Mouse (Mus musculus): Measurements from ENCODE around the gene Cstf2t. TPM values are rescaled to one million over a fixed set of nuclear protein-coding genes. Genes with fewer than 3 reads are reported as not detected.

Cstf2t gene
- total RNA-seq (2012; rRNA removed) = 23.7 and 27.7 TPM in 2 replicates

- peak within 1 kb of the TSS; percentile 94 to 96 for H3K4me3 ChIP-seq (ENCODE audit: insufficient read depth in 1 of 2, low read depth in 1 of 2, low read length in 2 of 2, poor library complexity in 1 of 2, severe bottlenecking in 1 of 2)
- in situ Hi-C loops (cut with MboI; ENCODE audit: low sequenced_read_pairs in 2 of 2, unreplicated experiment in 2 of 2) = no loop called here
- peaks cover 12% of the 10 kb centered on the region for H3K36me3 ChIP-seq (ENCODE audit: control insufficient read depth, insufficient read depth, low read length, poor library complexity, severe bottlenecking)
- peak; percentile 98 for DNase-seq (ENCODE audit: low read depth, low spot score)
- peak within 1 kb of the TSS; percentile 95 for H3K9ac ChIP-seq (ENCODE audit: insufficient read depth, low read depth, low read length, poor library complexity, severe bottlenecking)
- no peaks in the 10 kb centered on the region for H3K9me3 ChIP-seq (ENCODE audit: control insufficient read depth, insufficient read depth, low read depth, low read length)
- peaks cover 0 to 10% of the 10 kb centered on the region in 2 experiments; a peak in 1 of 4 replicates for H3K4me1 ChIP-seq (ENCODE audit: control insufficient read depth in 2 of 2, insufficient read depth in 2 of 2, low read length in 2 of 2, poor library complexity in 1 of 2)
- H3K27ac ChIP-seq (ENCODE audit: insufficient read depth, low read depth, low read length, poor library complexity, severe bottlenecking) = peak within 1 kb of the TSS; percentile 70
- TF ChIP-seq MAFK (IDR thresholded peaks at IDR 0.05; ENCODE audit: insufficient read depth, low read depth, low read length) = no peak
- TF ChIP-seq ZC3H11A (IDR thresholded peaks at IDR 0.05; ENCODE audit: borderline replicate concordance, low read depth, low read length) = no peak
- TF ChIP-seq HCFC1 (IDR thresholded peaks at IDR 0.05; ENCODE audit: borderline replicate concordance, insufficient read depth, low read length) = peak; percentile 92
- TF ChIP-seq ZNF384 (IDR thresholded peaks at IDR 0.05; ENCODE audit: low read depth, low read length) = no peak
- peak; percentile 74; the same call in 1 of the 2 replicates for TF ChIP-seq CHD2 (IDR thresholded peaks at IDR 0.05; ENCODE audit: low read depth, low read length)
Measured at GRCm38 (mm10) chr19:31082662-31083429, at the start of gene Cstf2t. Cstf2t (plus strand) TSS chr19:31082837.

GRCm38 (mm10) chr19:31038951-31039350 lies 43.7 kb upstream of the Cstf2t start:
- in situ Hi-C loops (cut with MboI; ENCODE audit: low sequenced_read_pairs in 2 of 2, unreplicated experiment in 2 of 2) = no loop called here
- H3K27ac ChIP-seq (ENCODE audit: insufficient read depth, low read depth, low read length, poor library complexity, severe bottlenecking) = no peak overlapping the region
- no peak overlapping the region for H3K4me3 ChIP-seq (ENCODE audit: insufficient read depth in 1 of 2, low read depth in 1 of 2, low read length in 2 of 2, poor library complexity in 1 of 2, severe bottlenecking in 1 of 2)
- DNase-seq (ENCODE audit: low read depth, low spot score) = no peak
- TF ChIP-seq ZC3H11A (IDR thresholded peaks at IDR 0.05; ENCODE audit: borderline replicate concordance, low read depth, low read length) (no peak), ZNF384 (IDR thresholded peaks at IDR 0.05; ENCODE audit: low read depth, low read length) (no peak), MAFK (IDR thresholded peaks at IDR 0.05; ENCODE audit: insufficient read depth, low read depth, low read length) (no peak), HCFC1 (IDR thresholded peaks at IDR 0.05; ENCODE audit: borderline replicate concordance, insufficient read depth, low read length) (no peak), CHD2 (IDR thresholded peaks at IDR 0.05; ENCODE audit: low read depth, low read length) (no peak)
- no peaks in the 10 kb centered on the region for H3K9me3 ChIP-seq (ENCODE audit: control insufficient read depth, insufficient read depth, low read depth, low read length)
- no peak overlapping the region for H3K9ac ChIP-seq (ENCODE audit: insufficient read depth, low read depth, low read length, poor library complexity, severe bottlenecking)
- no peaks in the 10 kb centered on the region for H3K36me3 ChIP-seq (ENCODE audit: control insufficient read depth, insufficient read depth, low read length, poor library complexity, severe bottlenecking)
- H3K4me1 ChIP-seq (ENCODE audit: control insufficient read depth in 2 of 2, insufficient read depth in 2 of 2, low read length in 2 of 2, poor library complexity in 1 of 2) = no peaks in the 10 kb centered on the region

DNA sequence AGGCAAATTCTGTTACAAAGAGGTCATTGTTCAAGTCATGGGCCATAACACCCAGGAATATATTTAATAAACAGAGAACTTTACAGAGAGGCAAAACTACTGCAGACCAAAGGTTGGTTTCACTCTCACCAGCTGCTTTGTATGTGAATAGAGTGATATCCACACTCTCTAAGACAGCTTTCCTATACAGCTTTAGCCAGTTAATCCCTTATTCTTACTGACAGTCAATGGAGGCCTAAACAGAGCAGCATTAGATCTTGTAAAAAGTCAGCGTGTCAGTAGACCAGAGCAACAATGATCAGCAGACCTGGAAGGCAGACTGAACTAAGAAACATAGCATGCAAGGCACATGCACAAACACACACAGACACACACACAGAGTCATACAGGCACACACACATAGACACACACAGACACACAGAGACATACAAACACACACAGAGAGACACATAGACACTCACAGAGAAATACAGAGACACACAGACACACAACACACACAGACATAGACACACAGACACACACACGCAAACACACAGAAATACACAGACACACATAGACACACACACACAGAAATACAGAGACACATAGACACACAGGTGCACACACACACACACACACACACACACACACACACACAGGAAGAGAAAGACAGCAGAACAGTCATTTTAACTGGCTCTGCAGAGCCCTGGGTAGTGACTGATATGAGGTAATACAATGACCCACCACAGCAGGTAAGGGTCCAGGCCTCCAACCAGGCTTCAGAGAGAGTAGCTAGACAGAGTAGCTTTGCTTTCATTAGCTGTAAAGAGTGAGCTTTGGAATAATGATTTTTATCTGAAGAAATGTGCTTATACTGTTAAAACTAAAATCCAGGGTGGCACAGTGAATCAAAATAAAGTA lies 41.4 kb upstream of the Cstf2t start:
- Histone ChIP-seq H3K4me3 (ENCODE audit: insufficient read depth in 1 of 2, low read depth in 1 of 2, low read length in 2 of 2, poor library complexity in 1 of 2, severe bottlenecking in 1 of 2) (no peak overlapping the region), H3K36me3 (ENCODE audit: control insufficient read depth, insufficient read depth, low read length, poor library complexity, severe bottlenecking) (no peaks in the 10 kb centered on the region), H3K9me3 (ENCODE audit: control insufficient read depth, insufficient read depth, low read depth, low read length) (no peaks in the 10 kb centered on the region), H3K9ac (ENCODE audit: insufficient read depth, low read depth, low read length, poor library complexity, severe bottlenecking) (no peak overlapping the region), H3K4me1 (ENCODE audit: control insufficient read depth in 2 of 2, insufficient read depth in 2 of 2, low read length in 2 of 2, poor library complexity in 1 of 2) (no peaks in the 10 kb centered on the region), H3K27ac (ENCODE audit: insufficient read depth, low read depth, low read length, poor library complexity, severe bottlenecking) (no peak overlapping the region)
- in situ Hi-C loops (cut with MboI; ENCODE audit: low sequenced_read_pairs in 2 of 2, unreplicated experiment in 2 of 2) = no loop called here
- TF ChIP-seq HCFC1 (IDR thresholded peaks at IDR 0.05; ENCODE audit: borderline replicate concordance, insufficient read depth, low read length) (no peak), CHD2 (IDR thresholded peaks at IDR 0.05; ENCODE audit: low read depth, low read length) (no peak), ZC3H11A (IDR thresholded peaks at IDR 0.05; ENCODE audit: borderline replicate concordance, low read depth, low read length) (no peak), MAFK (IDR thresholded peaks at IDR 0.05; ENCODE audit: insufficient read depth, low read depth, low read length) (no peak), ZNF384 (IDR thresholded peaks at IDR 0.05; ENCODE audit: low read depth, low read length) (no peak)
- no peak for DNase-seq (ENCODE audit: low read depth, low spot score)

DNA sequence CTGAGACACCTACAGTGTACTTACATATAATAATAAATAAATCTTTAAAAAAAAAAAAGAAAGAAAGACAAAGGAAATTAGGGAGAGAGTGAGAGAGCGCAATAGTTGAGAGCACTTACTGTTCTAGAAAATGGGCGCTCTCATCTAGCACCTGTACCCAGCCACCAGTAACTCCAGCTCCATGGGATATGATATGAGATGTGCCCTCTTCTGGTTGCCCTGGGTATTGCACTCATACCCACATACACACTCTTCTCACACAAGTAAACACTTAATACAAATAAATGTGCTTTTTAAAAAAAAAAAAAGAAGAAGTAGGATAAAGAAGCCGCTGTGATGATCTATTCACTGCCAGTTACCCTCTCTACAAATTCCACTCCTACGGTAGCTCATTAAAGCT lies 36.0 kb upstream of the Cstf2t start:
- DNase-seq (ENCODE audit: low read depth, low spot score) = peak; percentile 39
- no peak for TF ChIP-seq CHD2 (IDR thresholded peaks at IDR 0.05; ENCODE audit: low read depth, low read length)
- TF ChIP-seq ZC3H11A (IDR thresholded peaks at IDR 0.05; ENCODE audit: borderline replicate concordance, low read depth, low read length) = no peak
- no peak for TF ChIP-seq HCFC1 (IDR thresholded peaks at IDR 0.05; ENCODE audit: borderline replicate concordance, insufficient read depth, low read length)
- TF ChIP-seq MAFK (IDR thresholded peaks at IDR 0.05; ENCODE audit: insufficient read depth, low read depth, low read length) = no peak
- TF ChIP-seq ZNF384 (IDR thresholded peaks at IDR 0.05; ENCODE audit: low read depth, low read length) = no peak
- no peaks in the 10 kb centered on the region for H3K36me3 ChIP-seq (ENCODE audit: control insufficient read depth, insufficient read depth, low read length, poor library complexity, severe bottlenecking)
- no peak overlapping the region for H3K27ac ChIP-seq (ENCODE audit: insufficient read depth, low read depth, low read length, poor library complexity, severe bottlenecking)
- no peak overlapping the region for H3K4me3 ChIP-seq (ENCODE audit: insufficient read depth in 1 of 2, low read depth in 1 of 2, low read length in 2 of 2, poor library complexity in 1 of 2, severe bottlenecking in 1 of 2)
- H3K9ac ChIP-seq (ENCODE audit: insufficient read depth, low read depth, low read length, poor library complexity, severe bottlenecking) = no peak overlapping the region
- H3K9me3 ChIP-seq (ENCODE audit: control insufficient read depth, insufficient read depth, low read depth, low read length) = no peaks in the 10 kb centered on the region
- H3K4me1 ChIP-seq (ENCODE audit: control insufficient read depth in 2 of 2, insufficient read depth in 2 of 2, low read length in 2 of 2, poor library complexity in 1 of 2) = no peaks in the 10 kb centered on the region
- in situ Hi-C loops (cut with MboI; ENCODE audit: low sequenced_read_pairs in 2 of 2, unreplicated experiment in 2 of 2) = no loop called here
